Mouse (Mus musculus): Measurements from ENCODE around the gene Cdca5. TPM values are rescaled to one million over a fixed set of nuclear protein-coding genes. Genes with fewer than 3 reads are reported as not detected.
"Not testable (repeated sequence)": the region's sequence is repeated elsewhere in the genome, so short reads cannot be mapped to it uniquely, and the experiment has no call there.

Cdca5 gene
- polyA plus RNA-seq, 2 experiments from 2014 or later: 6.7 to 9.3 TPM

DNA sequence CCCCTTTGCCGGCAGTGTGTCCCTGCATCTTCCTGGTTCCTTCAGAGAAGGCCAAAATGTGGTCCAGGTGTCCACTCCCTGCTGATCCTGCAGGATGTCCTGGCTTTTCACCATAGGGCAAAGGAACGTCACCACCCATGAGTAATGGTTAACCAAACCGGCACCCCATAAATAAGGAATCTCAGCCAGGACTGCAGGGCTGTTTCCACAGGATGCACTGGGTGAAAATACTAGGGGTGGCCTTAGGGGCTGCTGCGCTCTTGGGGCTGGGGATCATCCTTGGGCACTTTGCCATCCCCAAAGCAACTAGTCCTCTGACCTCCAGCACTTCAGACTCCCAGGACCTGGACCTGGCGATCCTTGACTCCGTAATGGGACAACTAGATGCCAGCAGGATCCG lies 20.8 kb downstream of the Cdca5 start, which contains the start of gene Naaladl1:
Gene Naaladl1 (plus strand): TSS at position 197 of the 400 bp plus-strand sequence.
- no peak for ATAC-seq

DNA sequence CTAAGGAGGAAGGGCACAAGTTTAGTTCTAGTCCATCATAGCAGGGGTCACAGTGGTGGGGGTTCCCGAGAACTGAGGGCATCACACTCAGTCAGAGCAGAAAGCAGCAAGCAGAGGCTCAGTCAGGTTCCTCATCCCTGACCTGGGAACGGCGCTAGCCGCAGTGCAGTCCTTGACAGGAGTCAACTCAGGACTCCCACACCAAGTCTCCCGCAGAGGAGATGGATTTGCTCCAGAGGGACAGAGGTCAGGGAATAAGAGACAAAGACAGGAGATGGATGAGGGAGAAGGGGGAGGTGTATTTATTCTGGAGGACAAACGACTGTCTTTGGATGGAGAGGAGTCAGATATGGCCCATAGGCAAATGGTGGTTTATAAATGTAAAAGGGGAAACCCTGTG lies 28.3 kb downstream of the Cdca5 start:
- no peak for ATAC-seq

DNA sequence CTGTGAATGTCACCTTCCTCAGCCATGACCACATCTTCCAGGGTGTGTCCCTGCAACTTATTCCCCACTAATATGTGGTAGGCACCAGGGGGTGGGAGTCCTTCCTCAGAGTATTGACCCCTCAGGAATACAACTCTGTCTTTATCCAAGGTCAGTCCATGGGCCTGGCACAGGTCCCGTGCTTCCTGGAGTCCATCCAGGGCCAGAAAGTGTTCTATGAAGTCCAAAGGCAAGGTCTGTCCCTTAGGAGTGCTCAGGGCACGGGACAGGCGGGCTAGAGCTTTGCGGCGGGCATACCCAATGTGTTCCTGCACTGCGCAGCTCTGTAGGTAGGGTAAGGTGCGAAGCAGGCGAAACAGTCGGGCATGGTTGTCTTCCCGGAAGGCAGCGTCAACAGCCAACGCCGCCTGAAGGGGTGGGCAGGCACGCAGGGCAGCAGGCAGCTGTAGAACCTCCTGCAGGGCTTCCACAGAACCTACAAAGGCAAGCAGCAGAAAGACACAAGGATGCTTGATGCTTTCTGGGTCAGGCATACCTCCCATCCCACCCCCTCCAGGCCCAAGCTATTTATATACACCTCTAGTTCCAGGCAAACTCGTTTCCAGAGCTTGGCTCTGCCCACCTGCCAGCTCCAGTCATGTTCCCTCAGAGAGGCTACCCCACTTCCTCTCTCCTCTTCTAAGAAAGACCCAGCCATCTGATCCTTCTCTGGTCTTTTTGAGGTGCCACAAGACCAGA lies 31.5 kb downstream of the Cdca5 start:
- no peak for ATAC-seq

DNA sequence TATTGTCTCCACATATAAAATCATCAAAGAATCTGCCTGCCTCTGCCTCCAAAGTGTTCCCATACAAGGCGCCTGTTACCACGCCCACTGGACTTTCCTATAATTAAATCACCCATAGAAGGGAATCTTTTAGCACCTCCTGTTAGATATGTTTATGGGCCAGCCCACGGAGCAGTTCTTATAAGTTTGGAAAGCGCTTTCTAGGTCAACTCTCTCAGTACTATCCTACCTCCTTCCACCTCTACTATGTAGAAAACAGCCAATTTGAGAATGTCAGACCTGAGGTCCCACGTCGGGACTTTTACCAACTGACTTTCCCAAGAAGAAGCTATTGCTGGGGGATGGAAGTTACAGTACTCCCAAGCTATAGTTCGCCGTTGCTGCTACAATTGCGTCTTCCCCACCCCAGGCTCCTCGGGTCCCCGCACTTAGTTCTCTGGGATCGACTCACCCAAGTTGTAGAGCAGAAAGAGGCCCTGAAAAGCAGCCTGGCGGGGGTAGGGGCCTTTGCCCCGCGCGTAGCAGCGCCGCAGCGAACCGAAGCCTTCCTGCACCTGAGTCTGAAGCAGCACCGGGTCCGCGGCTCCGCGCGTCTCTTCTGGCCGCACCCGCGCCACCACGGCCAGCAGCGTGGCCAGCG lies 32.7 kb downstream of the Cdca5 start:
- no peak for ATAC-seq

DNA sequence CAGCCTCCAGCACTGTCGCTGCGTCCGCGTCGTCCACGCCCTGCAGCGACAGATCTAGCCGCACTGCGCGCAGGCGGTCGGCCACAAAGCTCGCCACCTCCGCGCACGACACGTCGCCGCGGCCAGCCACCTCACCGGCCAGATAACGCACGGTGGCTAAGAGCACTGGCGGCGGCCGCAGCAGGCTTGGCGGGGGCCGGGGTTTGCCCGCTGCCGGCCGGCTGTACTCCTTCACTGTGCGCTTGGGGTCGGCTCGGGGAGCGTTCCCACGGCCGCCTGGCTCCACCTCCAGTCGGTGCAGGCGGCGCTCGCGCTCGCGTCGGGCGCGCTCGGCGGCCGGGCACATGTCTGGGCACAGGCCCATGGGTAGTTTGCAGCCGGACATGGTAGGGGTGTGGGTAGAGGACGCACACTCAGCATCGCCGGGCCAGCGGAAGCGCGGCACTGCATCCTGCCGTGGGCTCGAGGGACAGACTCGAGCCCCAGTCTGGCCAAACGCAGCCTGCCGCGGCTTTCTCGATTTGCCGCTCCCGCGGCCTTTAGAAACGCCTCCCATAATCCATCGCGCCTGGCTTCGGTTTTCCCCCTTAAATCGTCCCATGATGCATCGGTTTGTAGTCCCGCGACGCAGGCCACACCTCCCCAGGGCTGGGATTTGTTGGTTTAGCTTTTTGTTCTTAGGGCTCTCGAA lies 33.3 kb downstream of the Cdca5 start, which contains the start of gene Sac3d1:
Gene Sac3d1 (minus strand): TSS at position 665 of the 691 bp plus-strand sequence.
- ATAC-seq: peak; percentile 84

DNA sequence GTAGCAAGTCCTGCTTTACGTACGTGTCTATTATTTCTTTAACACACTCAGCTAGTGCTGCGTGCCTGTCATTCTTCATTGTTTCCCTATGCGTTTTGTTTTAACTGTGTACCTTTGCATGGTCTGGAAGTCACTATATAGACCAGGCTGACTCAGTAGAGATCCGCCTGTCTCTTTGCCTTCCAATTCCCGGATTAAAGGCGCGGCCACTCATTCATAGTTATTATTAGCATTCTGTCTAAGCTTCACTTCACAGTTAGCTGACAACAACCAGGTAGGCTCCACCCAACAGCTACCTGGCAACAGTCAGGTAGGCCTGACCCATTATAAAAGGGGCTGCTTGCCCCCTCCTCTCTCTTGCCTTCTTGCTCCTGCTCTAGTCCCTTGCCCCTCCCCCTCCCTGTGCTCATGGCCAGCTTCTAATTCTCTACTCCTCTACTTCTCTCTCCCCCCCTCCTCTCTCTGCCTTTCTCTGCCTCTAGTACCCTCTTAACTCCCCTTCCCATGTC lies 33.9 kb downstream of the Cdca5 start:
- no peak for ATAC-seq

DNA sequence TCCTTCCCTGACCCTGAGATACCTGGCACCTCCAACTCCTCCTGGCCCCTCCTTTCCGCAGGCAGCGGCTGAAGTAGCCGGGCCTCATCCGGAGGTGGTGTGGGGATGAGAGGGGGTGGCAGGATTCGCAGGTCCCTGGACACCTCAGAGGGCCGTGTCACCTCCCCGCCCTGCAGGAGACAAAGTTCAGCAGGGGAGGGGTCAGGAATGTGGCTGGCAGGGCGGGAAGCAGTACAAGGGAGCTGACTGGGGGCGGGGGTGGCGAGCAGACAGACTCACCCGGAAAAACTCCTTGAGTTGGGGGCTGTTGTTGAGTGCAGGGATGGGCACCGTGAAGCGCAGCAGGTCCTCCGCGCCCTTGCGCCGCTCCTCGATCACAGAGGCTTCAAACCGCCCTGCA lies 37.0 kb downstream of the Cdca5 start:
- ATAC-seq: no peak

DNA sequence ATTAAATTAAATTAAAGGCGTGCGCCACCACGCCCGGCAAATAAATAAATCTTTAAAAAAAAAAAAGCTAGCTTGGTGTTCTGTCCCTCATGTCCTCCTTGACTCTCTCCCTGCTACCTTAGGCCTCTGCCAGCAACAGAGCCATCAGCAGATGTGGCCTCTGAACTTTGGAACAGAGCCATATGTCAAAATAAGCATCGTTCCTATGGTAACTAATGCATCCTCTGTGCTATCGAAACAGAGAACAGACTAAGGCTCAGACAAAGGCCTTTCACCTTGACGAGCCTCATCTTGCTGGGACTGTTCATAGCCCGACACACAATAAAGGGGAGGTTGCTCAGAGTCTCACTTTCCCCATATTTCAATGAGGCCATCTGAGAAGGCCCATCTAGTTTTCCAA lies 38.5 kb downstream of the Cdca5 start:
- no peak for ATAC-seq

DNA sequence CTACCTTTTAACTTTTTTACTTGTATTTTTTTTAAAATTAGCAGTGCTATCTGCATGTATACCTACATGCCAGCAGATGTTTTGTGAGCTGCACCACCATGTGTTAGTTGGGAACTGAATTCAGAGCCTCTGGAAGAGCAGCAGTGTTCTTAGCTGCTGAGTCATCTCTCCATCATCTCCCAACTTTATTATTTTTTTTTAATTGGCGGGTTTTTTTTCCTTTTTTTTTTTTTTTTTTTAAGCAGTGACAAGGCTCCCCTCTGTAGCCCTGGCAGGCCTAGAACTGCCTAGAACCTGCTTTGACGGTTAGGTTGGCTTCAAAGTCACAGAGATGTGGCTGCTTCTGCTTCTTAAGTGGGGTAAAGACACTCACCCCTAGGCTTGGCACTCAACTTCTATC lies 40.1 kb downstream of the Cdca5 start:
- no peak for ATAC-seq

DNA sequence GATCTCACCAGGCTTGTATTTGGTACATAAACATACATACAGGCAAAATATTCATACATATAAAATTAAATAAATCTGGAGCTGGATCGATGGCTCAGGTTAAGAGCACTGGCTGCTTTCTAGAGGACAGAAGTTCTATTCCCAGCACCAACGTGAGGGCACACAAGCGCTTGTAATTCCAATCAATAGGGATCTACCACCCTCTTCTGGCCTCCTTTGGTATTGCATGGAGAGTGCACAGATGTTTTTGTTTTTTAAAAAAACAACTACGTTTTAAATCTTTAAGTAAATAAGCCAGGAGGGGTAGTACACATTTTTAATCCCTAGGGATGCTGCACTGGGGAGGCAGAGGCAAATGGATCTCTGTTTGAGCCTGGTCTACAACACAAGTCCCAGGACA lies 41.5 kb downstream of the Cdca5 start:
- no peak for ATAC-seq

DNA sequence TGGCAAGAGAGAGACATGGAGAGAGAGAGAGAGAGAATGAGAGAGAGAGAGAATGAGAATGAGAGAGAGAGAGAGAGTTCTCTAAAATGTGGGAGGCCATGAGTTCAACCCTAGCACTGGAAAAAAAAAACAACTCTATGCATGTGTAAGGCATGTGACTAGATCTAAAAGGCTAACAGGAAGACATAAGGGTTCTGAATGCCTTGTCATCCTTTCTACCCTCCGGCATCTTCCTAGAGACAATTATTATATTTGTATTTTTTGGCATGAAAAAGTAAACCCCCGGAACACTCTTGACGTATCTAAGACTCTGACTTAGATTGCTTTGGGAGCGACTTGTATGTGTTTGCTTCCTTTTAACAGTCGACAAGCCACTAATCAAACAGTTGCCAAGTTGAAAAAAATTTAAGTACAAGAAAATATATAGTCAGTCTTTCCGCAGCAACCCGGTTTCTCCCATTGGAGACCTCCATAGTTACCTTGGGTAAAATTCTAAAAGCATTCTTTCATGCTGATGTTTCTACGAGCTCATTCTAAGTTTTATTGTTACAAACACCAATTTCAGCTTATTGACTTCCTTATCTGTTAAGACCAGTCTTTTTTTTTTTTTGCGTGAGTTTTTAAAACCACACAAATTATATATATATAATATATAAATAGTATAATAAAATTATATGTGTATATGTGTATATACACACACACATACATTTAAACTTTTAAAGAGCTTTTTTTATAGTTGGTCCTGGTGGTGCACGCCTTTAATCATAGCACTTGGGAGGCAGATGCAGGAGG lies 42.2 kb downstream of the Cdca5 start:
- ATAC-seq: no peak

DNA sequence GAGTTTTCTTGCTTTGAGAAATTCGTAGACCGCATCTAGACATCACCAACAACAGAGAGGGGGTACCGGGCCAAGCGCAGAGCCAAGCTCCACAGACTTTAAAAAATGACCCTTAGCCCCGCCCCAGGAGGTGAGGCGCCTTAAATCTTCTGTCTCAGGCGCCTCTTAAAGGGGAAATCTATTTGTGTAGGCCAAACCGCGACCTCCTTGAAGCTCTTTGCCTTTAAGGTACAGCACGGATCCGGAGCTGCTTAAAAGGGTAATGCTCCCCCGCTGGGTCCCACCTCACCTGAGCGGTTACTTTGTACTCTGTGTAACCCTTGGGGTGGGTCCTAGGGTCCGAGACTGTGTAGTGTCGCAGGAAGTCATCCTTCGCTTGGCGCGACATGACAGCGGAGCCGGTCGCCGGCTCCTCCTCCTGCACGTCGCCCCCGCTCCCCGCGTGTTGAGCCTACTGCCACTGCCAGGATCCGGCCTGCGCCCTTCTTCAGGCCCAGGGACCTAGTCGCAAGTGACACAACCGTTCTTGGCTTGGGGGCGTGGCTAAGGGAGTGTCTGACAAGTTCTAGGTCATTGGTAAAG lies 43.1 kb downstream of the Cdca5 start, which contains the start of gene Snx15:
Gene Snx15 (minus strand): TSS at position 545 of the 582 bp plus-strand sequence.
- peak; percentile 92 for ATAC-seq

DNA sequence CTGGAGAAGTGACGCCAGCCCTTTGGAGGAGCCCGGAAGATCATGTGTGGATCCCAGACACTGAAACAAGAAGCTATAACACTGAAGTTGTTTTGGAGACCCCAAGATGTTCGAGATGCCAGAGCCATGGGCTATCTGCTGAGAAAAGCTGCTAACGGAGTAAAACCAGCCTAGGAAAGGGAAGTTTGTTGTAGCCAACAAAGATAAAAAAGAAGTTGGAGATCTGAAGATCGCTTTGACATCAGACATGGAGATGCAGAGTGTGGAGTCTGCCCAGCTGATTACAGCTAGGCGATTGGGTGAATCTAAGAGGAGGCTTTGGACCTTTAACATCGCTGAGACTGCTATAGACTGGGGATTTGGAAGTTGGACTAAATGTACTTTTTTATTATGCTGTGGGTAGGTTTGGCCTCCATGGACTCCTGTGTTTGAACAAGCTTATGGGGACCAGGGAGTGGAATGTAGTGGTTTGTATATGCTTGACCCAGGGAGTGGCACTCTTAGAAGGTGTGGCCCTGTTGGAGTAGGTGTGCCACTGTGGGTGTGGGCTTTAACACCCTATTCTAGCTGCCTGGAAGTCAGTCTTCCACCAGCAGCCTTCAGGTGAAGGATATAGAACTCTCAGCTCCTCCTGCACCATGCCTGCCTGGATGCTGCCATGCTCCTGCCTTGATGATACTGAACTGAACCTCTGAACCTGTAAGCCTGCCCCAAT lies 45.8 kb downstream of the Cdca5 start:
- not testable (repeated sequence) for ATAC-seq

DNA sequence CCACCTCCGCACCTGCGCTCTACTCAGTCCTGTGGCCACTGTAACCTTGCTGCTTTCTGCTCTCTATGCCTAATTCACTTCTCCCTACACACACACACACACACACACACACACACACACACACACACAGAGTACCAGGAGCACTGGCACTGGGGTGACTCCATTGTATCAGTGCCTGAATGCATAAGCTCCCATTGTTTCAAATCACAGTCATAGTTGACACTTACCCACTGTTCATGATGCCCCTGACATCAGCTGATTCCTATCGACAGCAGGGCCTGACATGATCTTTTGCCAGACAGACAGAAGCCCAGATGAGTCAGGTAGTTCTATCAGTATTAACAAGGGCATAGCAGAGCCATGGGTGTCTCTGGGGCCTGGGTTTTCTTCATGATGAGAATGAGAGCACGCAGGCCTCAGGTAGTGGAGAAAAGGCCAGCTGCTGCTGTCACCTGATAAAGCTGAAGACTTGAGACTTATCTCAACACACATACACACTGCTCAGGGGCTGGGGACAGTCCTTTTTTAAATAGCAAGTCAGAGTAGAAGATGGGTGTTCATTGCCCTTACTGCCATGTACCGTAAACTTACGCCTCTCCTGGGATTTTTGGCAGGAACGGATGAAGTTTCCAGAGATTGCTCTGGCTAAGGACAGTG lies 47.5 kb downstream of the Cdca5 start:
- no peak for ATAC-seq

DNA sequence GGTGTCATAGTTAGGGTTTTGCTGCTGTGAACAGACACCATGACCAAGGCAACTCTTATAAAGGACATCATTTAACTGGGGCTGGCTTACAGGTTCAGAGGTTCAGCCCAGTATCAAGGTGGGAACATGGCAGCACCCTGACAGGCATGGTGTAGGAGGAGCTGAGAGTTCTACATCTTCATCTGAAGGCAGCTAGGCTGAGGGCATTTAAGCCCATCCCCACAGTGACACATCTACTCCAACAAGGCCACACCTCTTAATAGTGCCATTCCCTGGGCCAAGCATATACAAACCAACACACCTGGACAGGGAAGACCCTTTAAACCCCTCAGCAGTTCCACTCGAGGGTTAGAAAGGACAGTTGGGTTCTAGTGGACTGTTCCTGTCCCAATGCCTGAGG lies 48.4 kb downstream of the Cdca5 start:
- not testable (repeated sequence) for ATAC-seq

DNA sequence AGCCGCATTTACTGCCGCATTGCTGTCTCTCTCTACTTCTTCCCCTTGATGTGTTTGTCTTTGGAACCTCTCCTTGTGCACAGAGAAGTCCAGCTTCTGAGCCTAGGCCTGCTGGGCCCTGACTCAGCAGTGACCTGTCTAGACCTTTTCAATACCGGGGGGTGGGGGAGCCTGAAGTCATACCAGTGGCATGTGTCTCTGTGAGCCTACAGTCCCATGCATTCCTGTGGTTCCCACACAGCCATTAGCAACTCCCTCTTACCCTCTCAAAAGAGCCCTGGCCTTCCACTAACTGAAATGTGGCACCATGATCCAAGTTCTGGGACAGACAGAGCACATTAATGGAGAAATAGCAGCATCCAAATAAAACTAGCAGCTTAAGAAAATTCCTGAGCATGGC lies 51.6 kb downstream of the Cdca5 start:
- no peak for ATAC-seq

DNA sequence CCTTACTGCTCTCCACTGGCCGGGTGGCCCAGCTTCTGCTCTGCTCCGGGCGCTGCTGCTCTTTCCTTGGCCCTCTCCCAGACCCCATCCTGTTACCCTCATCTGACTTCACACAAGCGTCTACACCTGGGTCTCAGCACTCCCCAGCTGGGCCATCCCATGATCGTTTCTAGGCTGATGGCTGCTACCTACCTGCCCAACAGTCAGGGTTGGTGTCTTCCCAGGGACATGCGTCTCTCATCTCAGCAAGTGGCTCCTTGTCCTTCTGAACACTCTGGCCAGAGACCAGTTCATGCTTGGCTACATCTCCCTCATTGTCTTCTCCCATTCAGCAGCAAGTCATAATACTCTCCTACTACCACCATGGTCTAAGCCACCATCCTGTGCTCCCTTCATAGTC lies 54.9 kb downstream of the Cdca5 start:
- ATAC-seq: no peak

DNA sequence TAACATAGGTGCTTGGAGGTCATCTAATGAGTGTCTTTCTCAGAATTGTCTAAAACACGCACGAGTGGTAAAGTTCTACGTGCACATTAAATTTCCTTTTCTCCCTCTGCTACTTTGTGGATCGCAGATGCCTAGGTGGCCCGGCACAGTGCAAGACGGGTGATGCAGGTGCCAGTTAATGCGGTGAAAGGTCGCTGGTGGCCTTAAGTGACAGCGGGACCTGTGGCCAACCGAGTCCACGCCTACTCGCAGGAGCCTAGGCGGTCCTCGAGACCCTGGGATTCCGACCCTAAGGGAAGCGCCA lies 55.5 kb downstream of the Cdca5 start:
- no peak for ATAC-seq

DNA sequence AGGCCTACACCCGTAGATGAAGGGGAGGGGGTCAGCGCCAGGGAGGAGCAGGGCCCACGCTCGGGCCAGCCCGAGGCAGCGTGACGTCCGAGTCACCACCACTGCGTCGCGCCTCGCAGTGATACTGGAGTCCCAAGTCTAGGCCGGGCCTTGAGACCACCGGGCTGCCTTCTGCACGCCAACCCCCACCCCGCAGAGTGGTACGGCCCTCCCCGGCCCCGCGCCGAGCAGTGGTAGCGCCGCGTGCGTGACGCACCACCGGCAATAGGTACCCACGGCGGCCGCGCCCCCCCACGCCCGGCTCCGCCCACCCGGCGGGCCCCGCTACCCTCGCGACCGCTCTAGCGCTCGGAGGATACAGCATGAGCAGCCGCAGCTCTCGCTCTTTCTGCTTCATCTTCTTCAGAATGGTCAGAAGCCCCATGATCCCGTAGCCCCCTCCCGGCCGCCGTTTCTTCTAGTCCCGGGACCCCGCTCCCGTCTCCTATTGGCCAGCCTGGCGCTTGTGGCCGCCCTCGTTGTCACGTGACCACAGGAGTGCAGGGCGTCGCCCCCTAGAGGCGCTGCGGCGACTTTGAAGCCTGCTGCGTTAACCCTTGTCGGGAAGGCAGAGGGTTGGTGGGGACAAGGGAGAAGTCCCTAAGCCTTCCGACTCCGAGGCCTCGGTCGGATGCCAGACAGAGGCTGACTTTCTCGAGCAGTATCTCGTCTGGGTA lies 56.1 kb downstream of the Cdca5 start, which contains the start of gene Batf2:
Gene Batf2 (plus strand): TSS at position 306 of the 716 bp plus-strand sequence.
- ATAC-seq: peak; percentile 87

DNA sequence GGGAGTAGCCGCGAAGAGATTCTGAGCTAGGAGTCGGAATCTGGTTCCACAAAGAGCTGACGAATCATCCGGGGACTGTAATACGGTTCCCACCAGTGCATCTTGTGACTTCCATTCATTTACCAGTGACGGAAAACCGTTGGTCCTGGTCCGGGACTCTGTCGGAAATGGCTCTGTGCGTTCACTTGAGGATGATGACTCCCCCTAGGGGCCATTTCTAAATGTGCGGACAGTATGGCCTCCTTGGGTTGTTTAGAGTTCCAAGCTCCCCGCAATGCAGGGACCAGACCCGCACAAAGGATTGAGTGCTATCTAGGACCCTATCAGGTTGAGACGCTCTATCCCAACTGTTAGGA lies 56.6 kb downstream of the Cdca5 start, which contains the start of gene Arl2:
Gene Arl2 (minus strand): TSS at position 155 of the 356 bp plus-strand sequence.
- ATAC-seq: peak; percentile 63

Data from activated CD4-positive, CD25-positive, alpha-beta regulatory T cell, adult 4 months (primary cell).